Mouse (Mus musculus): ENCODE data around the gene Cfap97d1.

Gene Cfap97d1

GRCm38 (mm10) chr11:102033055-102033591 is 49.0 kb downstream of the Cfap97d1 start:
- no peak for DNase-seq (ENCODE audit: extremely low read depth, insufficient read length, low spot score)

- DNase-seq (ENCODE audit: extremely low read depth, insufficient read length, low spot score): no peak
Measured at GRCm38 (mm10) chr11:102034887-102035286, 50.8 kb downstream of the Cfap97d1 start.

- DNase-seq (ENCODE audit: extremely low read depth, insufficient read length, low spot score): no peak
Measured at GRCm38 (mm10) chr11:102035456-102035960, 51.4 kb downstream of the Cfap97d1 start.

- DNase-seq (ENCODE audit: extremely low read depth, insufficient read length, low spot score): no peak
Measured at GRCm38 (mm10) chr11:102036336-102036735, 52.3 kb downstream of the Cfap97d1 start.

GRCm38 (mm10) chr11:102037789-102038188 is 53.7 kb downstream of the Cfap97d1 start:
- no peak for DNase-seq (ENCODE audit: extremely low read depth, insufficient read length, low spot score)

GRCm38 (mm10) chr11:102039487-102040137 is 55.5 kb downstream of the Cfap97d1 start:
- no peak for DNase-seq (ENCODE audit: extremely low read depth, insufficient read length, low spot score)

GRCm38 (mm10) chr11:102040138-102040524 is 56.1 kb downstream of the Cfap97d1 start:
- DNase-seq (ENCODE audit: extremely low read depth, insufficient read length, low spot score): peak; percentile 65

GRCm38 (mm10) chr11:102040646-102041045 is 56.6 kb downstream of the Cfap97d1 start:
- no peak for DNase-seq (ENCODE audit: extremely low read depth, insufficient read length, low spot score)

GRCm38 (mm10) chr11:102041350-102041949 is 57.4 kb downstream of the Cfap97d1 start, which contains the start of gene Cd300lg:
TSS of gene Cd300lg (plus strand) at chr11:102041509.
- no peak for DNase-seq (ENCODE audit: extremely low read depth, insufficient read length, low spot score)
